In the genomic region with DNA sequence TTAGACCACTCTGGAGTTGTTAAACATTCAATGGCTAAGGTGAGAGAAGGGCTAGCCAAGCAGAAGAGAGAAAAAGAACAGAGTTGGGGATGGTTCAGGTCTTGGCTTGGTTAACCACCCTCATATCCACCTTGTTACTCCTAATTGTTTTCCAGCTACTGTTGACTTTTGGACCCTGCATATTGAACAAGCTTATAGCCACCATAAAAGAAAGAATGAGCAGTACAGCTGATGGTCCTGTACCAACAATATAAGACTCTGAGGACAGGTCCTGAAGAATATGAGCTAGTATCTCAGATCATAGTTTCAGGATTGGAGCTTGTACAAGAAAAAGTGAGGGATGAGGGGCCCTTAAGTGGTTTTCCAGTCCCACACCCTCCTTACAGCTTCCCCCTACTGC, we compare ENCODE assay signal across 16 mouse cellular contexts.
"Had no signal": no experiment of that assay in that cellular context is flagged by ENCODE, and none has a peak within 500 bp of the region (broad histone marks: within the 10 kb centered on the region; RNA-seq: fewer than 3 reads in every experiment).

No protein-coding gene starts in this region.

- H3K4me1 ChIP-seq: neural tube, embryonic 13.5 days; neural tube, embryonic 15.5 days; stomach, embryonic 15.5 days had no signal

- H3K27me3 ChIP-seq: neural tube, embryonic 13.5 days; neural tube, embryonic 15.5 days; stomach, embryonic 15.5 days had no signal

- H3K4me2 ChIP-seq: neural tube, embryonic 13.5 days; neural tube, embryonic 15.5 days; stomach, embryonic 15.5 days had no signal

- H3K9me3 ChIP-seq: neural tube, embryonic 13.5 days; neural tube, embryonic 15.5 days; stomach, embryonic 15.5 days had no signal

- H3K4me3 ChIP-seq: neural tube, embryonic 13.5 days; neural tube, embryonic 15.5 days; stomach, embryonic 15.5 days had no signal

- H3K9ac ChIP-seq: neural tube, embryonic 13.5 days; neural tube, embryonic 15.5 days; stomach, embryonic 15.5 days had no signal

- DNase-seq: retina, postnatal 1 day; right cerebral cortex, adult 18-20 months; right cerebral cortex, postnatal 14 days; right cerebral cortex, postnatal 25 days; right cerebral cortex, postnatal 4 days; spleen, adult 18-20 months; thymus, adult 18-20 months; thymus, adult 2 months; thymus, postnatal 14 days; thymus, postnatal 25 days; thymus, postnatal 36 days; thymus, postnatal 4 days had no signal

- H3K27ac ChIP-seq: neural tube, embryonic 13.5 days; neural tube, embryonic 15.5 days; stomach, embryonic 15.5 days; stomach, postnatal 0 days had no signal

- H3K36me3 ChIP-seq: neural tube, embryonic 13.5 days; neural tube, embryonic 15.5 days; stomach, embryonic 15.5 days had no signal
